Comparison of ENCODE assay signal across 1 mouse cellular context in the genomic region with DNA sequence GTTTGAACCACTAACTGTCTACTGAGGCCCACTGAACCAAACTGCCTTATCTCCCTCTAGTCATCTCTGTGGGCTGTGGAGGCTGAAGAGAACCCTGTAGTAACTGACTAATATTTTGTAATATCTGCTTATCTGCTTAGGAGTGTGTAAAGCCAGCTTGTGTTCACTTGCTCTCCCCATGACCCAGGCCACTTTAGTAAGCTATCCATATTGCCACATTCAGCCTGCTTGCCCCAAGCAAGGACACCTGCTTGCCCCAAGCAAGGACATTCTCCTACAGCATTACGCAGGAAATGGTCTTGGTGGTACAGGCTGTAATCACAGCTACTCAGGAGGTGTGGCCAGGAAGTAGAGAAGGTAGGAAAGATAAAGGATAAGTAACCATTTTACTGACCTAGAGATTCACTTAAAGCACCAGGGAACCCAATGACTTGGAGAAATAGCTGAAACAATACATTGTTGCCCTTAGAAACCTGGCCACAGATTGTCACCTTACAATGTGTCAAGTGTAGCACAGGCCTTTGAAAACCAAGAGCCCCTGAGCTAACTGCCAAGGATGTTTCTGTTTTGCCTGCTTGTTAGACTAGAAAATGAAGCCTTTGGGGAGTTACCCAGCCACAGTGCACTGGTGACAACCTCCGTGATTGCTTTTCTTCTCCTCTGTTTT.
TF ChIP-seq lines count a peak whose summit lies in the region.

No protein-coding gene starts in this region.

TF ChIP-seq in ES-E14, 5 proteins besides CTCF, POLR2A, EP300 and RAD21 (continued from another document):
- TF ChIP-seq ZC3H11A (IDR thresholded peaks at IDR 0.05; ENCODE audit: borderline replicate concordance, low read depth, low read length) = no peak
